Mouse (Mus musculus) brain, embryonic 14.5 days (tissue): ENCODE results near the gene Gnaz.

Experiments
- CTCF ChIP-seq: fragments of 200-500 bp; IDR thresholded peaks from 2 replicates; pipeline ENCODE4 v1.5.1; 2012; ENCODE audit warnings: inconsistent platforms, mild to moderate bottlenecking, moderate library complexity, borderline replicate concordance; ENCODE audit not compliant: insufficient read depth, insufficient read length; ENCODE audit errors: extremely low read depth
- POLR2A ChIP-seq: fragments of 200-500 bp; IDR thresholded peaks from 2 replicates; pipeline ENCODE4 v1.6.1; 2012; ENCODE audit warnings: mild to moderate bottlenecking, inconsistent platforms, borderline replicate concordance; ENCODE audit not compliant: poor library complexity, insufficient read depth, insufficient read length, severe bottlenecking; ENCODE audit errors: extremely low read depth

- TF ChIP-seq CTCF (no peak), POLR2A (no peak)
Measured at GRCm38 (mm10) chr10:74924274-74924673, 42.7 kb upstream of the Gnaz start.
